Mouse (Mus musculus) E14TG2a.4 (cell line): Measurements from ENCODE around the gene Fgf2.

ENCODE experiments used
- CTCF ChIP-seq: conservative IDR thresholded peaks from 2 replicates; pipeline ENCODE4 v1.5.1; 2014; ENCODE audit warnings: low read length
- NANOG ChIP-seq: IDR thresholded peaks from 2 replicates; pipeline ENCODE4 v1.6.1; 2014; ENCODE audit warnings: borderline replicate concordance, low read length, mixed read lengths
- POU5F1 ChIP-seq: IDR thresholded peaks from 2 replicates; pipeline ENCODE4 v1.6.1; 2014; ENCODE audit warnings: low read length, borderline replicate concordance

DNA sequence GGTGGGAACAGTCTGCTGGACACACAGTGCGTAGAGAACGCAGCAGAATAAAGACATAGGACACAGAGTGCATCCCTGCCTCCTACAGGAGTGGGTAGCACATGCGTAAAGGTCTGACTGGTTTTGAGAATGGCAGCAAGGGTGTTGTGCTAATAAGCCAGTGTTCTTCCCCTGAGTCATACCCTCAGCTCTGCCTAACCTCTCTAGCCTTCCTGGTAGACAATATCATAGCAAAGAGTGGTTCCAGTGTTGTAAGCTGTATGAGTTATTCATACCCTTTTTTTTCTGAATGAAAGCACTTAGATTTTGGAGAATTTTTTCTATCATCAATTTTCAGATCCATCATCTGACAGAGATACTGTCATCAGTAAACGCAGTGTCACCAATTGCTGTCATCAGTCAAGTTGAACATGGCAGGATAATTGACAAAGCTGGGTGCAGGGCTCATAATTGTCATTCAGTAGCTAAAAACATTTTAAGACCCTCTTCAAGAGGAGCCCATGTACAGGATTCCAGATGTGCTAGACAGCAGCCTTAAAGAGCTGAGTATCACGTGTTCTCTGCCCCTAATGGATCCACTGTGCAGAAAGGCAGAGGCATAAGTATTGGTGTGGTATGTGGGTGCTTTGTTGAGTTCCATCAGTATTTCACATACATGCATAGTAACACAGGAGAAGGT lies 48.9 kb downstream of the Fgf2 start:
- TF ChIP-seq CTCF (no peak), POU5F1 (no peak), NANOG (no peak)
